Mouse (Mus musculus) heart, adult 9 months (tissue): ENCODE measurements around the gene Il9.

ENCODE experiments used
- DNase-seq, 2 experiments: peaks; one replicate each; pipeline ENCODE4 v3.0.0; 2022; ENCODE audit warnings: low spot score in 2 of 2

Il9 gene

DNA sequence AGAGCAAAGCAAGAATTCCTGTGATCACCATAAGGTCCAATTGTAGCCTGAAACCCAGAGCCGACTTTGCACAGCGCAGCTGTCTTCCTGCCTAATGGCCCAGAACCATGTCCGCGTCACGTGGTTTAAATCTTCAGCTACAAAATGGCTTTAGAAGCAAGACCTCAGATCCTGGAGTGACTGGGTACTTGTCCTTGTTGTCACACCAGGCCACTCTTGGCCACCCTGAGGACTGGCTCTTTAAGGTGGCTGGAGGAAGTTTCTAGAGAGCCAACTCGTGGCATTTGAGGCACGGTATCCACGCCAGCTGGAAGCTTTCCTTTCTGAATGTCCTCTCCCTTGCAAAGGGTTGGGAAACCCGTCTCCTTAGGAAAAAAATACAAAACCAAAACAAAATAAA, 10.1 kb downstream of the Il9 start:
- no peak for DNase-seq

DNA sequence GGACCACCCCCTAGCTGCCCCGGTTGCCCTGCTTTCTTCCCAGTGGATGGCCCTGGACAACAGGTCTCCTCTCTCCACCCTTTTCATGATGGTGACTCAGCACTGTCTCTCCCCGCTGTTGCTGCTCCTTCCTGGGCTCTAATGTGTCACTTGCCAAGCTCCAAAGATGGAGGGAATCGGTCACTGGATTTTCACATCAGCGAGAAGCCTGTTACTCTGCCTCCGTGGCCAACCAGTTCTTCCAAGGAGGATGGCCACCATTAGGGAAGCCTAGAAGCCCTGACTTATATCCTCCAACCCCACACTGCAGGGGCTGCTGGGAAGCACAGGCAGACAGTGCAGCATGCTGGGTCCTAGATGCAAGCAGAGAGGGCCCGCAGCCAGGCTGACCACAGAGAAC, 10.8 kb downstream of the Il9 start:
- DNase-seq: no peak

GRCm38 (mm10) chr13:56468536-56468935, 13.5 kb downstream of the Il9 start:
- DNase-seq: no peak

DNA sequence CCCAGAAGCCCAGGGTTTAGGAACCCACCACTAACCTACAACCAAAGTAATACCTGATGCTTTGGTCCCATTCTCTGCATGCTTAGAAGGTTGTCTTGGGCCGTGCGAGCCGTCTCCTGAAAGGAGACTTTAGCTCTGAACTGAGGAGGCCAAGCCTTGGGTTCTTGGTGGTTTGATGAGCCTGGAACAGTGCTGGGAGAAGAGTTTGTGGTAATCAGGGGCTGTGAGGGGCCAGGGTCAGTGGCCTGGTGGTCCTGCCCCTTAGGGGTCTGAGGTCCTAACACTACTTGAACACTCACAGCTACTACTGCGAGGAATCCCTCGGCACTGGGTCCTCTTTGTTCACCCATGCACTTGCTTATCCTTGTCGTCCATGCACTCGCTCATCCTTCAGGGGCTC, 14.3 kb downstream of the Il9 start:
- no peak for DNase-seq

GRCm38 (mm10) chr13:56463750-56464149, 18.3 kb downstream of the Il9 start:
- DNase-seq: no peak

DNA sequence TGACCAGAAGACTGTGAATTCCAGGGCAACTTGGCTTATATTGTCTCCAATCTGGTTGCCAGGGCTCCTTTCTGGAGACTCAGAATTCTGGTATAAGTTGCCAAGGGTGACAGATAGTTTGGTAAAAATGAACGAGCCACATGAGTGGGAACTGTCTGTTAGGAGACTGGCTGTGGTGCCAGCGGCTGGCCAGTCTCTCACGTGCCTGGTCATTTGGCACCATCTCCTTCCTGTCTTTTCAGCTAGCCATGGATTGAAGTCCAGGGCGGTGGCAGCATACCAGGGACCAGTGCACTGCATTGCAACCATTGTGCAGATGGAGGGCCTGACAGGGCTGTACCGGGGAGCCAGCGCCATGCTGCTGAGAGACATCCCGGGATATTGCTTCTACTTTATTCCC, 18.8 kb downstream of the Il9 start:
- DNase-seq: no peak

- no peak for DNase-seq
These were observed 19.3 kb downstream of the Il9 start for GRCm38 (mm10) chr13:56462791-56463190.

- DNase-seq: no peak
These were observed 20.6 kb downstream of the Il9 start for GRCm38 (mm10) chr13:56461460-56461859.

GRCm38 (mm10) chr13:56458001-56458400, 24.0 kb downstream of the Il9 start:
- DNase-seq: no peak

GRCm38 (mm10) chr13:56450035-56450434, 32.0 kb downstream of the Il9 start:
- no peak for DNase-seq

- DNase-seq: no peak
These were observed 32.6 kb downstream of the Il9 start for GRCm38 (mm10) chr13:56449239-56450030.

DNA sequence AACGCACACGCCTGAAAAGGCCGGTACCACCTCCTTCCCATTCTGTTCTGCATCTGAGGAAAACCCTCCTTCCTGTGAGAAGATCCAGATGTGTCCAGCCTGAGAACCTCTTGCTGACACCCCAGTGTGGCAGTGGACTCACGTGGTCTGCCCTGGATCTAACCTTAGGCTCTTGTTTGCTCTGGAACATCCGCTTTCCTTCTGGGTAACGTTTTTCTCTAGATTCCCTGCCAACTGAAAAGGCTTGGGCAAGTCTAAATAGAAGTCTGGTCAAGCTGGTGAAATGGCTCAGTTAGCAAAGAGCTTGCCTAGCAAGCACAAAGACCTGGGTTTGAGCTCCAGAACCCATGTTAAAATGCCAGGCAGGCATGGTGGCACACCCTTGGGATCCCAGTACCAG, 37.0 kb downstream of the Il9 start:
- no peak for DNase-seq

GRCm38 (mm10) chr13:56444112-56444511, 37.9 kb downstream of the Il9 start:
- DNase-seq: no peak

DNA sequence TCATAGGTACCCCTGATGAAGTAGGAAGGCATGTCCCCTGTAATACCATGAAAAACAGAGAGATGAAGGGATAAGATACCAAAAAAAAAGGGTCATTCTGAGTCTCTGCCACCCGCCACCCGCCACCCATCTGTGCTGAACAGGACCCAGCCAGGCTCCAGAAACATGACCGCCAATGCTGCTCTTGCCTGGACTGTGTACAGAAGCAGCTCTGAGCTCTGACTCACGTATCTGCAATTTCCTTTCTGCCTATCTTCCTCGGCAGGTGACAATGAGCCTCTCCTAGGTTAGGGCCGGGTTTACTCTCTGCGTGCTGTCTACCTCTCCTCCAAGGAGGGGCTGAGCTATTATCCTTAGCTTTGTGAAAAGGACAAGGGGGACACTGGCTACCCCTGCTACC, 38.6 kb downstream of the Il9 start:
- no peak for DNase-seq

DNA sequence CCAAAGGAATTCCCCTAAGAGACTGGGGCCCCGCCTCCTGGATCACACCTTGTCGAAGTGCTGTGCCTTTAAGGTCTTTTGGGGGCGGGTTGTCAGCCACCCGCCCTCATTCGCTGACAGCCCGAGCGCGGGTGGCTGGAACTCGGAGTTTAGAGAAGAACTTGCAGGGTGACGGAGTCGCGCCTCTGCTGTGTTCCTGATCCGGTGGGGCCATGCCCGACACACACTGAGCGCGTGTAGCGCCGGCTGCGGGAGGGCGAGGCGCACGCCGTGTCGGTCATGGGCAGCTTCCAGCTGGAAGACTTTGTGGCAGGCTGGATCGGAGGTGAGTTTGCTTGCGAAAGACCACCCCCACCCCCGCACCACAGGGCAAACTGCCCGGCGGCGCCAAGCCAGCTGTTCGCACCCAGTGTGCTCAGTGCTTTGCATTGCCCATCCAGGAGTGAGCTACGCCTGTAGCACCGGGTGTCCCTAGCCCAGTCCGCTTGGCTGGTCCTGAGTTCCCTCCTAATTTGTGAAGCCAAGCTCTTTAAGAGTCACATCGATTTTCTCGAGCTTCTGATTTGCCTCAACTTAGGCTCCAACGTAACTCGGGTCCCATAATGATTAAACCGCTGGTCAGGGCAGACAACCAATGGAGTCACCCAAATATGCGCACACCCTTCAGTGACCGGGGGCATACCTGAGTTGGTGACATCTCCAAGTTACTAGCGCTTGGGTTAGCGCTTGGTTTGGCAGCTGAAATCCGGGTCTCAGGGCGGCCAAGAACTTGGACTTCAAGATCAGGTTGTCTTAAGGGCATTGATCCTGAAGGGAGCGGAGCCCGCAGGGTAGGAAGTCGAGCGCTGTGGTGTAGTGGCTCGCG, 43.6 kb downstream of the Il9 start, which contains the start of gene Slc25a48:
TSS of gene Slc25a48 (plus strand) at position 145 of the 865 bp plus-strand sequence.
- DNase-seq: peak in 1 of 2 experiments; percentile 1

DNA sequence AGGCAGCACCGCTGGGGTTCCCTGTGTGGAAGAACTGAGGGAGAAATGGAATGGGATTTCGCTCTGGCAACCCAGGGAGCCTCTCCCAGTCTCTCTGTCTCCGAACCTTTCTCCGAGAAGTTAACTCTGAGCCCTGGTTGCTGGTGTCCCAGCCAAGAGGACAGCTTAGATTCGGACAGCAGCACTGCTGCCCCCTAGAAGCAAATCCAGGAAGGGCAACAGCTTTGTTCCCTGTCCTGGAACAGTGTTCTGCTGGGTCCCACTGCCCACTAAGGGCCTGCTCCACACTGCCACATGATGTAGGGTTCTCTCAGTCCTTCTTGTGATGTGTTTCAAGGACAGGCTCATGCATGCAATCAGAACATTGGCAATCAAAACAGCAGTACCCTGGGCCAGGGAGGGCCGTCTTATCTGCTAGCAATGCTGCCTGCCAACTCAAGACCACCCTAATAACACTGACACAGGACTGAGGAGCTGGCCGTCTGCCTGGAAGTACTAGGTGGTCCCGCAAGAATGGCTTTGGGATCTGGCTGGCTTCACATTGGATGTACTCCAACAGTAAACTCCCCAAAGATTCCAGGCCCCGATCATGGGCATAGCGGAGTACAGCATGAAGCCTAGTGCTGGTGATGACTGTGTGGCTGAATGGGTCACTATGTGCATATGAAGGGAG, 46.3 kb downstream of the Il9 start:
- no peak for DNase-seq

GRCm38 (mm10) chr13:56434311-56434751, 47.7 kb downstream of the Il9 start:
- no peak for DNase-seq

DNA sequence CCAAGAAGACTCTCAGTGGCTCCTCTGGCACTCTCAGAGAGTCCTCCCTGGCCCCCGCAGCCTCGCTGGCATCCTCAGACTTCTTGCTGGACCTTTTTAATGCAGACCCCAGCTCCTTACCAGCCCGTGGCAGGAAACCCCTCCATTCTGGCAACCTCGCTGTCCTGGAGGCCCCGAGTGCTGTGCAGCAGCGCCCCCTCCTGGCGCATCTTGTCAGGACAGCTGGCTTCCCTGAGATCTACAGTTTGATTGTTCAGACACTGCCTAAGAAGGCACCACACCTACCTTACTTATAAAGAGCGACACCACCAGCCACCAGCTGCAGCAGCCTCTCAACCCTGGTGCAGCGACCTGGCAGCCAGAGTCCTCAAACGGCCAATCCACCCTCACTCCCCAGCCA, 48.6 kb downstream of the Il9 start:
- no peak for DNase-seq

- DNase-seq: no peak
These were observed 49.5 kb downstream of the Il9 start for GRCm38 (mm10) chr13:56432496-56432895.
